Mouse (Mus musculus) Patski (cell line): ENCODE measurements around the gene Spata22. TPM values are rescaled to one million over a fixed set of nuclear protein-coding genes. Genes with fewer than 3 reads are reported as not detected.
A peak's percentile ranks its signal among the peaks of the same experiment; 100 is the strongest.
"Not testable (repeated sequence)": the region's sequence is repeated elsewhere in the genome, so short reads cannot be mapped to it uniquely, and the experiment has no call there.

Source experiments
- ATAC-seq: fragments of 100-300 bp; one replicate; pipeline ENCODE4 v1.8.0; 2021
- CTCF ChIA-PET: fragments of 350-600 bp; sonication (Branson Sonifier 250); formaldehyde crosslinking; loops from one replicate; lab custom pipeline; 2022; ENCODE audit warnings: inconsistent platforms; lab: Charles Lee
- POLR2A ChIA-PET: fragments of 350-600 bp; sonication (Branson Sonifier 250); formaldehyde crosslinking; loops from one replicate; lab custom pipeline; 2022; ENCODE audit warnings: antibody characterized with exemption, inconsistent platforms; lab: Charles Lee
- DNase-seq: peaks from one replicate; pipeline ENCODE4 v3.0.0-alpha.2; 2011; ENCODE audit warnings: low read depth, low spot score
- H3K27me3 ChIP-seq: fragments of 371-371 bp; one replicate; pipeline ENCODE4 v1.5.1; 2021
- CTCF ChIP-seq: fragments of 100-300 bp; IDR thresholded peaks from one replicate; pipeline ENCODE4 v1.5.1; 2021
- in situ Hi-C: fragments of 300-500 bp; cut with MboI; formaldehyde crosslinking; loops from 3 replicates; pipeline ENCODE4 v1.11.1; 2018; ENCODE audit warnings: low pct_unique_long_range_greater_than_20kb, mixed read lengths
- polyA plus RNA-seq: library from polyadenylated mRNA; unstranded; gene quantifications from one replicate; pipeline ENCODE4 v1.2.3, GENCODE M21; 2021

The Spata22 gene
- polyA plus RNA-seq, result 0.09 TPM

GRCm38 (mm10) chr11:73329442-73329841, at the start of gene Spata22, which contains the start of the genes Aspa and Gm49340:
Gene Spata22 (plus strand): TSS chr11:73329741.
Gene Aspa (minus strand): TSS chr11:73329596.
Gene Gm49340 (plus strand): TSS chr11:73329741.
- ChIA-PET CTCF (interaction anchor here (1.1 to 2.6 kb wide), 2 partner anchors 12 to 15 kb away, joined by 4 to 6 read pairs; no protein-coding TSS in a partner anchor), POLR2A (no interaction called here)
- TF ChIP-seq CTCF, result no peak
- DNase-seq (no peak), ATAC-seq (no peak)
- in situ Hi-C loops, result no loop called here
- peaks cover 29% of the 10 kb centered on the region for H3K27me3 ChIP-seq

GRCm38 (mm10) chr11:73280710-73281109, 48.8 kb upstream of the Spata22 start:
- CTCF ChIA-PET, result interaction anchor here (1.1 to 1.9 kb wide), 4 partner anchors 9 to 147 kb away, joined by 3 to 8 read pairs (median 4); no protein-coding TSS in a partner anchor
- DNase-seq, result no peak

GRCm38 (mm10) chr11:73281528-73282027, 48.0 kb upstream of the Spata22 start:
- DNase-seq (peak; percentile 25), ATAC-seq (peak; percentile 63)
- ChIA-PET POLR2A (interaction anchor here (0.6 to 1.2 kb wide), 3 partner anchors 93 to 861 kb away, joined by 3 to 5 read pairs (median 3); no protein-coding TSS in a partner anchor), CTCF (interaction anchor here (0.6 to 2.1 kb wide), 5 partner anchors 10 to 148 kb away, joined by 3 to 8 read pairs (median 4); no protein-coding TSS in a partner anchor)
- in situ Hi-C loops, result loop anchor here (5.0 to 25.0 kb wide), 2 partner anchors 144 to 1081 kb away; partner anchors contain the start of genes Haspin, Olfr411 and Olfr412
- TF ChIP-seq CTCF, result peak; percentile 85
- no peaks in the 10 kb centered on the region for H3K27me3 ChIP-seq

More at GRCm38 (mm10) chr11:73280710-73281109, 48.8 kb upstream of the Spata22 start:
- POLR2A ChIA-PET, result no interaction called here
- no peak for TF ChIP-seq CTCF
- in situ Hi-C loops, result loop anchor here (5.0 to 25.0 kb wide), 2 partner anchors 143 to 1082 kb away; partner anchors contain the start of genes Haspin, Olfr411 and Olfr412
- no peaks in the 10 kb centered on the region for H3K27me3 ChIP-seq
- no peak for ATAC-seq

GRCm38 (mm10) chr11:73283369-73283768, 46.2 kb upstream of the Spata22 start:
- H3K27me3 ChIP-seq, result no peaks in the 10 kb centered on the region
- no peak for TF ChIP-seq CTCF
- no peak for ATAC-seq
- ChIA-PET POLR2A (interaction anchor here (0.6 kb wide), 1 partner anchor 72 kb away, joined by 3 read pairs; no protein-coding TSS in a partner anchor), CTCF (no interaction called here)
- in situ Hi-C loops, result loop anchor here (5.0 to 25.0 kb wide), 2 partner anchors 146 to 1079 kb away; partner anchors contain the start of genes Haspin, Olfr411 and Olfr412
- DNase-seq, result no peak

- ATAC-seq (no peak), DNase-seq (peak; percentile 25)
- no peak for TF ChIP-seq CTCF
- ChIA-PET POLR2A (no interaction called here), CTCF (no interaction called here)
- in situ Hi-C loops, result loop anchor here (5.0 to 25.0 kb wide), 2 partner anchors 147 to 1078 kb away; partner anchors contain the start of genes Haspin, Olfr411 and Olfr412
- no peaks in the 10 kb centered on the region for H3K27me3 ChIP-seq
These were observed 45.6 kb upstream of the Spata22 start for GRCm38 (mm10) chr11:73283926-73284325.

GRCm38 (mm10) chr11:73284351-73284750, 45.2 kb upstream of the Spata22 start:
- DNase-seq (no peak), ATAC-seq (no peak)
- H3K27me3 ChIP-seq, result no peaks in the 10 kb centered on the region
- POLR2A ChIA-PET, result interaction anchor here (0.5 to 0.6 kb wide), 2 partner anchors 56 to 475 kb away, joined by 4 to 5 read pairs; no protein-coding TSS in a partner anchor
- CTCF ChIA-PET, result no interaction called here
- no peak for TF ChIP-seq CTCF
- in situ Hi-C loops, result loop anchor here (5.0 to 25.0 kb wide), 2 partner anchors 147 to 1078 kb away; partner anchors contain the start of genes Haspin, Olfr411 and Olfr412

DNA sequence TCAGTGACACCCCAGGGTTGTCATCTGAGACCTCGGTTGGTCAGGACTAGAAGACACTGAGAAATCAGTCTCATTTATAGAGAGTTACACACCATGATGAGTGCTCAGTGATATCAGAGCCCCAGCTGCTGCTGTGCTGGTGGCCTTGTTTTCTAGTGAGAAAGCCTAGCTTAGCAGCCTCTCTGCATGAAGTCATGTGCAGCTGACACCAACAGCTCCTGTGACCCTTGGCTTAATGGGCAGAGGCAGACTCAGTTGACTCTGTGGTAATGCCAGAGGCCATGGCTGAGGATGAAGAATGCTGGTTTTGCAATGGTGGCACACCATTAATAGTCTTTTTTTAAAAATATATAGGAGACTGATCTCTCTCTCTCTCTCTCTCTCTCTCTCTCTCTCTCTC, 39.9 kb upstream of the Spata22 start:
- POLR2A ChIA-PET, result no interaction called here
- TF ChIP-seq CTCF, result no peak
- CTCF ChIA-PET, result no interaction called here
- DNase-seq (no peak), ATAC-seq (no peak)
- no peaks in the 10 kb centered on the region for H3K27me3 ChIP-seq
- in situ Hi-C loops, result loop anchor here (25.0 kb wide), 1 partner anchor 1073 kb away; the partner anchor contains the start of genes Olfr411 and Olfr412

DNA sequence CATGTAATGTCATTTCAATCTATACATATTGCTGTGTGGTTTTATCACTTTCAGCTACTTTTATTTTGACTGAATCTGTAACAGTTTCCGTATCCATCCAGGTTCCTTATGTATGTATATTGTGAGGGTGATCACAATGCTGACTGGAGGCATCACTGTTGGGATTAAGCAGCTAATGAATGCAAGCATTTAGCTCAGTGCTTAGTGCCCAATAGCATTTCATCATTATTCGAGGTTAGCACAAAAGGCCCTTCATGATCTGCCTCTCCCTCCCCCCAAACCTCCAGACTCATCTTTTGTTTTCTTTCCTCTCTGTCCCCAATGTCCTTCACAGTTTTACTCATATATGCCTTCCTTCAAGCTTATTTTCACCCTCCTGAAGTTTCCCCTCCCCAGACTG, 26.4 kb upstream of the Spata22 start:
- in situ Hi-C loops, result no loop called here
- H3K27me3 ChIP-seq, result no peaks in the 10 kb centered on the region
- no peak for TF ChIP-seq CTCF
- POLR2A ChIA-PET, result no interaction called here
- CTCF ChIA-PET, result no interaction called here
- no peak for DNase-seq
- no peak for ATAC-seq

DNA sequence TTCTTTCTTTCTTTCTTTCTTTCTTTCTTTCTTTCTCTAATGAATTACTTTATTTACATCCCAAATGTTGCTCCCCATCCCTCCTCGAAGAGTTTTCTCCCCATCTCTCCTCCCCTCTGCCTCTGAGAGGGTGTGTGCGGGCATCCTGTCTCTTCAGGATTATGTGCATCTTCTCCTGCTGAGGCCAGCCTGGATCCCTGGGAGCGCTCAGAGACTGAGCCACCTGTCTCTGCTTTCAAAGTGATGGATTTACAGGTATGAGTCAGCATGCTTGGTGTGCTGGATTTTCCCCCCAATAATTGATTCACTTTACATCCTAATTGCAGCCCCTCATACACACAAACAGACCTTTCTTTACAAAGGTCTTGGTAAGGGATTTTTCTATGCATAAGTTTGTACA, 13.6 kb upstream of the Spata22 start:
- CTCF ChIA-PET, result no interaction called here
- no peak for TF ChIP-seq CTCF
- H3K27me3 ChIP-seq, result peaks cover 26% of the 10 kb centered on the region
- no peak for ATAC-seq
- in situ Hi-C loops, result no loop called here
- POLR2A ChIA-PET, result no interaction called here
- no peak for DNase-seq

GRCm38 (mm10) chr11:73318581-73318980, 11.0 kb upstream of the Spata22 start:
- ATAC-seq, POLR2A ChIA-PET, DNase-seq, in situ Hi-C loops: not testable (repeated sequence)
- H3K27me3 ChIP-seq, result peaks cover 10% of the 10 kb centered on the region
- CTCF ChIA-PET, result interaction anchor here (2.1 kb wide), 1 partner anchor 10 kb away, joined by 6 read pairs; the partner anchor contains the start of genes Aspa, Gm49340 and Spata22

DNA sequence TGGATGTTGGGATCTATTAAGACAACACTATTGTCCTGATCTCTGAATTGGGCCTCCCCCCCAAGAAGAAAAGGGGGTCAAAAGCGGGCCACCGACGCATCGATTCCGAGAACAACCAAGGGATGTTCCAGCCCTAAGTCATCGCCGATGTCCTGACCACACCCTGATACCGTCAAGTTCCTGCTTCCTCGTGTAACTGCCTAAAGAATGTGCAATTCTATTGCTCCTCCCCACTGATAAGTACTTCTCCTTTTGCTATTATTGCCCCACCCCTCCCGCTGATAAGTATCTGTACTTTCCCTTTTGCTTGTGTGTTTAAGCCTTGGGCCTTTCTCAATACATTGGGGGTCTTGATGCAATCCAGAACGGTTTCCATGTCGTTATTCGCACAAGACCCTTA, 8.5 kb upstream of the Spata22 start:
- in situ Hi-C loops, H3K27me3 ChIP-seq, CTCF ChIA-PET, POLR2A ChIA-PET, DNase-seq, ATAC-seq: not testable (repeated sequence)
